Mouse (Mus musculus) MEL (cell line): ENCODE measurements around the gene Tuba3a. TPM values are rescaled to one million over a fixed set of nuclear protein-coding genes. Genes with fewer than 3 reads are reported as not detected.

Source experiments
- DNase-seq: peaks from one replicate; pipeline ENCODE4 v3.0.0; 2011; ENCODE audit warnings: low read depth, low spot score
- H3K27ac ChIP-seq: 2 replicates; pipeline ENCODE4 v1.5.1; 2012; ENCODE audit warnings: low read depth, mild to moderate bottlenecking, control low read depth, low read length, moderate library complexity; ENCODE audit not compliant: control insufficient read depth
- H3K27me3 ChIP-seq, 2 experiments: fragments of 150-350 bp in 1 of 2; sonication (generic) in 1 of 2; 2 replicates each; pipeline ENCODE4 v1.6.1; 2012; ENCODE audit warnings: low read length in 2 of 2, mild to moderate bottlenecking in 2 of 2, improper control_type of control experiment in 1 of 2, moderate library complexity in 1 of 2; ENCODE audit not compliant: insufficient read depth in 2 of 2, control insufficient read depth in 1 of 2
- H3K36me3 ChIP-seq, 2 experiments: 2 replicates each; pipeline ENCODE4 v1.6.1; 2012 to 2014; ENCODE audit warnings: low read length in 2 of 2, improper control_type of control experiment in 1 of 2, inconsistent platforms in 1 of 2, mild to moderate bottlenecking in 1 of 2; ENCODE audit not compliant: insufficient read depth in 2 of 2, control insufficient read depth in 1 of 2
- H3K4me1 ChIP-seq, 2 experiments: fragments of 150-350 bp in 1 of 2; sonication (generic) in 1 of 2; 2 replicates each; pipeline ENCODE4 v1.6.1; 2012; ENCODE audit warnings: low read length in 2 of 2, improper control_type of control experiment in 1 of 2, mild to moderate bottlenecking in 1 of 2; ENCODE audit not compliant: insufficient read depth in 2 of 2, control insufficient read depth in 1 of 2
- H3K4me3 ChIP-seq, 2 experiments: fragments of 150-350 bp in 1 of 2; sonication (generic) in 1 of 2; 2 replicates each; pipeline ENCODE4 v1.5.1; 2012; ENCODE audit warnings: low read depth in 2 of 2, low read length in 2 of 2, mild to moderate bottlenecking in 2 of 2, moderate library complexity in 2 of 2, control low read depth in 1 of 2, improper control_type of control experiment in 1 of 2; ENCODE audit not compliant: control insufficient read depth in 1 of 2, insufficient read depth in 1 of 2
- H3K79me2 ChIP-seq: 2 replicates; pipeline ENCODE4 v1.6.1; 2012; ENCODE audit warnings: mild to moderate bottlenecking, low read length, moderate library complexity; ENCODE audit not compliant: control insufficient read depth, poor library complexity, insufficient read depth
- H3K9ac ChIP-seq: 2 replicates; pipeline ENCODE4 v1.6.1; 2012; ENCODE audit warnings: low read depth, mild to moderate bottlenecking, control low read depth, low read length, moderate library complexity; ENCODE audit not compliant: control insufficient read depth, poor library complexity, severe bottlenecking
- H3K9me3 ChIP-seq: fragments of 150-350 bp; sonication (generic); replicated peaks from 2 replicates; pipeline ENCODE4 v1.6.1; 2012; ENCODE audit warnings: mild to moderate bottlenecking, low read length, improper control_type of control experiment, moderate library complexity; ENCODE audit not compliant: insufficient read depth
- BHLHE40 ChIP-seq: IDR thresholded peaks from 2 replicates; pipeline ENCODE4 v1.6.1; 2012; ENCODE audit warnings: low read depth, mild to moderate bottlenecking, inconsistent platforms, low read length, improper control_type of control experiment, borderline replicate concordance
- CHD1 ChIP-seq: IDR thresholded peaks from 2 replicates; pipeline ENCODE4 v1.6.1; 2012; ENCODE audit warnings: low read depth, mild to moderate bottlenecking, inconsistent platforms, low read length, improper control_type of control experiment
- CHD2 ChIP-seq: IDR thresholded peaks from 2 replicates; pipeline ENCODE4 v1.6.1; 2011; ENCODE audit warnings: low read length, improper control_type of control experiment
- CTCF ChIP-seq, 3 experiments: IDR thresholded peaks in 2 of 3; conservative IDR thresholded peaks in 1 of 3; 2 replicates each; pipeline ENCODE4 v1.5.1; 2011 to 2012; ENCODE audit warnings: low read length in 3 of 3, low read depth in 2 of 3, mild to moderate bottlenecking in 2 of 3, improper control_type of control experiment in 1 of 3, inconsistent platforms in 1 of 3, mixed read lengths in 1 of 3, moderate library complexity in 1 of 3; ENCODE audit not compliant: control insufficient read depth in 1 of 3, insufficient read depth in 1 of 3, poor library complexity in 1 of 3, severe bottlenecking in 1 of 3
- ELF1 ChIP-seq: IDR thresholded peaks from 2 replicates; pipeline ENCODE4 v1.6.1; 2014; ENCODE audit warnings: low read depth, mild to moderate bottlenecking, inconsistent platforms, low read length, improper control_type of control experiment, moderate library complexity
- ETS1 ChIP-seq: IDR thresholded peaks from 2 replicates; pipeline ENCODE4 v1.6.1; 2012; ENCODE audit warnings: low read depth, mild to moderate bottlenecking, inconsistent platforms, low read length, improper control_type of control experiment, moderate library complexity
- GATA1 ChIP-seq: IDR thresholded peaks from 2 replicates; pipeline ENCODE4 v1.6.1; 2011; ENCODE audit warnings: low read depth, low read length, improper control_type of control experiment
- HCFC1 ChIP-seq: IDR thresholded peaks from 2 replicates; pipeline ENCODE4 v1.6.1; 2012; ENCODE audit warnings: low read depth, mild to moderate bottlenecking, inconsistent platforms, low read length, improper control_type of control experiment, moderate library complexity
- KAT2A ChIP-seq: conservative IDR thresholded peaks from 2 replicates; pipeline ENCODE4 v1.6.1; 2012; ENCODE audit warnings: low read depth, low read length, improper control_type of control experiment, inconsistent platforms
- MAX ChIP-seq: IDR thresholded peaks from 2 replicates; pipeline ENCODE4 v1.6.1; 2011; ENCODE audit warnings: low read length, improper control_type of control experiment
- MYB ChIP-seq: IDR thresholded peaks from 2 replicates; pipeline ENCODE4 v1.6.1; 2011; ENCODE audit warnings: mild to moderate bottlenecking, low read depth, low read length, improper control_type of control experiment
- MYC ChIP-seq: IDR thresholded peaks from 2 replicates; pipeline ENCODE4 v1.6.1; 2011; ENCODE audit warnings: low read depth, mild to moderate bottlenecking, low read length, improper control_type of control experiment, moderate library complexity
- NRF1 ChIP-seq: IDR thresholded peaks from 2 replicates; pipeline ENCODE4 v1.6.1; 2014; ENCODE audit warnings: low read depth, mild to moderate bottlenecking, inconsistent platforms, low read length, improper control_type of control experiment, moderate library complexity; ENCODE audit not compliant: poor library complexity, insufficient read depth, severe bottlenecking
- POLR2AphosphoS5 ChIP-seq: IDR thresholded peaks from 2 replicates; pipeline ENCODE4 v1.6.1; 2012; ENCODE audit warnings: low read depth, borderline replicate concordance, mild to moderate bottlenecking, inconsistent platforms, low read length, moderate library complexity, mixed read lengths
- RCOR1 ChIP-seq: IDR thresholded peaks from 2 replicates; pipeline ENCODE4 v1.6.1; 2012; ENCODE audit warnings: low read depth, mild to moderate bottlenecking, inconsistent platforms, low read length, improper control_type of control experiment
- SMC3 ChIP-seq: IDR thresholded peaks from 2 replicates; pipeline ENCODE4 v1.6.1; 2011; ENCODE audit warnings: low read depth, low read length, improper control_type of control experiment
- TAL1 ChIP-seq: IDR thresholded peaks from 2 replicates; pipeline ENCODE4 v1.6.1; 2012; ENCODE audit warnings: mild to moderate bottlenecking, inconsistent platforms, low read length, moderate library complexity, mixed read lengths
- UBTF ChIP-seq: IDR thresholded peaks from 2 replicates; pipeline ENCODE4 v1.6.1; 2012; ENCODE audit warnings: low read depth, mild to moderate bottlenecking, inconsistent platforms, low read length, improper control_type of control experiment, moderate library complexity, borderline replicate concordance; ENCODE audit not compliant: insufficient read depth
- USF2 ChIP-seq, 2 experiments: IDR thresholded peaks; 2 replicates each; pipeline ENCODE4 v1.6.1; 2011 to 2012; ENCODE audit warnings: improper control_type of control experiment in 2 of 2, low read length in 2 of 2, borderline replicate concordance in 1 of 2, inconsistent platforms in 1 of 2, low read depth in 1 of 2, mild to moderate bottlenecking in 1 of 2; ENCODE audit not compliant: insufficient read depth in 1 of 2
- ZKSCAN1 ChIP-seq: IDR thresholded peaks from 2 replicates; pipeline ENCODE4 v1.6.1; 2012; ENCODE audit warnings: low read depth, mild to moderate bottlenecking, inconsistent platforms, low read length, improper control_type of control experiment, moderate library complexity
- polyA plus RNA-seq, 2 experiments: library from polyadenylated mRNA; stranded (reverse) in 1 of 2; unstranded in 1 of 2; fragments of >175 nt in 1 of 2; fragments of >200 nt in 1 of 2; gene quantifications; 2 replicates each; pipeline versions ENCODE4 v1.2.1 to v1.2.4; 2012; ENCODE audit warnings: low replicate concordance in 2 of 2, low read depth in 1 of 2; ENCODE audit not compliant: insufficient read length in 2 of 2, insufficient read depth in 1 of 2, missing spikeins in 1 of 2
- total RNA-seq: library from RNA; depleted of rRNA; stranded (reverse); fragments of 300-350 nt; gene quantifications from 2 replicates; pipeline ENCODE4 v1.2.3, GENCODE M21; 2012

Gene Tuba3a
- total and polyA plus RNA-seq, 3 experiments, result 0.06 TPM; not detected in 2

DNA sequence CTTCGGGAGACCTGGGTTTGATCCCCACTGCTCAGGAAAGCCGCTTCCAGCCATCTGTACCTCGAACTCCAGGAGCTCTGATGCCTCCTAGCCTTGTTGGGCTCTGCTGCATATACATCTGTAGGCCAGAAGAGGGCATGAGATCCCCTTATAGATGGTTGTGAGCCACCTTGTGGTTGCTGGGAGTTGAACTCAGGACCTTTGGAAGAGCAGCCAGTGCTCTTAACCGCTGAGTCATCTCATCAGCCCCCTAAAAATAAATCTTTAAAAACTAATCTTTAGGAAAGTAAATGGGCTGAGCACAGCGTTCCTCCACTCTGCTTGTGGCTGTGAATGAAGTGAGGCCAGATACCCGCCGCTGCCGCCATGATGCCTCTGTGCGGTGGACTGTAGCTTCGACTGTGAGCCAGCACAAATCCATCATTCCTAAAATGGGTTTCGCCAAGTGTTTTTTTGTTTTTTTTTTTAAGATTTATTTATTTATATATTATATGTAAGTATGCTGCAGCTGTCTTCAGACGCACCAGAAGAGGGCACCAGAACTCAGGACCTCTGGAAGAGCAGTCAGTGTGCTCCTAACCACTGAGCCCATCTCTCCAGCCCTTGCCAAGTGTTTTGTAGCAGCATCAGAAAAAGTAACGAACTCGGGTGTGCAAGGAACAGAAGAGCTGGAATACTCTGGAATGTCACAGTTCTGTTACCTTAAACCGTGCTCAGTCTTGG is 10.8 kb downstream of the Tuba3a start (continued):
- TF ChIP-seq UBTF (no peak), ZKSCAN1 (no peak), BHLHE40 (no peak), TAL1 (no peak), CTCF (IDR thresholded peaks at IDR 0.05 in 2 of 3, conservative IDR thresholded peaks at IDR 0.05 in 1 of 3; ENCODE audit: control insufficient read depth in 1 of 3, insufficient read depth in 1 of 3, low read depth in 2 of 3, low read length in 3 of 3, poor library complexity in 1 of 3, severe bottlenecking in 1 of 3) (peak; percentile 67 to 96 (median 74)), MAX (no peak), KAT2A (no peak), SMC3 (peak; percentile 83), POLR2AphosphoS5 (no peak), GATA1 (no peak), NRF1 (no peak), HCFC1 (0 out of 2 replicates have a peak, but pooled peaks have one; percentile 25), CHD2 (no peak), ELF1 (no peak), RCOR1 (no peak)
- TF ChIP-seq, all 39 proteins: peak for 7

DNA sequence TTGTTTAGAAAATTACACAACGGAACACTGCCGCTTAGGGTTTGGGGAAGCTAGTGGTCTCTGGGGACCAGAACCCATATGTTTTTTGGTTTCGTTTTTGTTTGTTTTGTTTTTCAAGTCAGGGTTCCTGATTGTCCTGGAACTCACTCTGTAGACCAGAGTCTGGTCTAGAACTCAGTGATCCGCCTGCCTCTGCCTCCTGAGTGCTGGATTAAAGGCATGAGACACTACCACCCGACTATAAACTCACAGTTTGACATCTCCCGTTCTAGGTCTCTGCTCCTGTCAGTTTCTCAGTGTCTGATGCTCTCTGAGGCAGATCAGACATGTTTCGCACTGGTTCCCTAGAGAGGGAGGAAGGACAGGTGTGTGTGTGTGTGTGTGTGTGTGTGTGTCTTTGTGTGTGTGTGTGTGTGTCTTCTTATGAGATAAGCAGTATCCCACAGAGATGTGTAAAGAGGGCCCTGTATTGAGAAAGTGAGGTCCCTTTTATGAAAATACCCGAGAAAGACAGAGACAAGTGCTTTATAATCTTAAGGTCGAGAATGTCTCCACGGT is 13.5 kb downstream of the Tuba3a start:
- Histone ChIP-seq H3K4me1 (peaks cover 0 to 10% of the 10 kb centered on the region in 2 experiments; a peak in 2 of 4 replicates), H3K9ac (peak overlapping the region; percentile 67), H3K4me3 (peak overlapping the region; percentile 32 to 46), H3K36me3 (peaks cover 0 to 13% of the 10 kb centered on the region in 2 experiments; a peak in 2 of 4 replicates), H3K27ac (no peak overlapping the region), H3K27me3 (peaks cover 0 to 3% of the 10 kb centered on the region in 2 experiments; a peak in 2 of 4 replicates), H3K9me3 (no peaks in the 10 kb centered on the region), H3K79me2 (no peaks in the 10 kb centered on the region)
- TF ChIP-seq GATA1, result no peak
- no peak for TF ChIP-seq USF2 (IDR thresholded peaks at IDR 0.05; ENCODE audit: borderline replicate concordance in 1 of 2, insufficient read depth in 1 of 2, low read depth in 1 of 2, low read length in 2 of 2)
- no peak for TF ChIP-seq ZKSCAN1
- TF ChIP-seq MYC, result no peak
- TF ChIP-seq CHD2, result no peak
- no peak for TF ChIP-seq CHD1
- TF ChIP-seq MYB, result no peak
- TF ChIP-seq CTCF (IDR thresholded peaks at IDR 0.05 in 2 of 3, conservative IDR thresholded peaks at IDR 0.05 in 1 of 3; ENCODE audit: control insufficient read depth in 1 of 3, insufficient read depth in 1 of 3, low read depth in 2 of 3, low read length in 3 of 3, poor library complexity in 1 of 3, severe bottlenecking in 1 of 3), result no peak
- no peak for TF ChIP-seq ETS1
- TF ChIP-seq SMC3, result no peak
- peak; percentile 19 for DNase-seq
